Mouse (Mus musculus): ENCODE data around the gene Snap29. TPM values are rescaled to one million over a fixed set of nuclear protein-coding genes. Genes with fewer than 3 reads are reported as not detected.

Snap29 gene
- total RNA-seq (2021) (10 to 100 TPM; 23.0 to 37.7 TPM), polyA plus RNA-seq (2012; rRNA removed) (3.4 and 4.8 TPM in 2 replicates)
- long read RNA-seq, transcript Snap29-201 (5 exons, 3,447 nt) = major isoform, 6 of 7 reads
- long read RNA-seq, partial matches to known transcripts = 0 of 7 reads
- long read RNA-seq, other reads (novel, unspliced or antisense) = 1 of 7 reads

GRCm38 (mm10) chr16:17405736-17406443, at the start of gene Snap29, which contains the start of gene Pi4ka:
Gene Snap29 (plus strand): TSS chr16:17405986.
Gene Pi4ka (minus strand): TSS chr16:17406314.
- DNase-seq = peak; percentile 100

- no peak for DNase-seq
Measured at GRCm38 (mm10) chr16:17356031-17356430, 49.8 kb upstream of the Snap29 start.

- no peak for DNase-seq
Measured at GRCm38 (mm10) chr16:17358787-17359186, 47.0 kb upstream of the Snap29 start.

GRCm38 (mm10) chr16:17382306-17382705, 23.5 kb upstream of the Snap29 start:
- DNase-seq = no peak

- no peak for DNase-seq
Measured at GRCm38 (mm10) chr16:17383594-17384326, 22.0 kb upstream of the Snap29 start.

GRCm38 (mm10) chr16:17392784-17393183, 13.0 kb upstream of the Snap29 start:
- DNase-seq = peak; percentile 28

- DNase-seq = peak; percentile 40
Measured at GRCm38 (mm10) chr16:17402855-17403254, 2.9 kb upstream of the Snap29 start.

GRCm38 (mm10) chr16:17405271-17405696, 502 bp upstream of the Snap29 start:
- peak; percentile 87 for DNase-seq

GRCm38 (mm10) chr16:17406512-17407231, 886 bp downstream of the Snap29 start:
- DNase-seq = no peak

- no peak for DNase-seq
Measured at GRCm38 (mm10) chr16:17409046-17409445, 3.3 kb downstream of the Snap29 start.

GRCm38 (mm10) chr16:17410209-17410608, 4.4 kb downstream of the Snap29 start:
- peak; percentile 23 for DNase-seq

- no peak for DNase-seq
Measured at GRCm38 (mm10) chr16:17423021-17423420, 17.2 kb downstream of the Snap29 start.

GRCm38 (mm10) chr16:17432576-17432975, 26.8 kb downstream of the Snap29 start:
- DNase-seq = peak; percentile 21

- peak; percentile 99 for DNase-seq
Measured at GRCm38 (mm10) chr16:17451541-17452372, 46.0 kb downstream of the Snap29 start, which contains the start of gene Crkl. Gene Crkl (plus strand): TSS chr16:17451987.

GRCm38 (mm10) chr16:17452373-17452715, 46.6 kb downstream of the Snap29 start:
- no peak for DNase-seq

- no peak for DNase-seq
Measured at GRCm38 (mm10) chr16:17456901-17457300, 51.1 kb downstream of the Snap29 start.

GRCm38 (mm10) chr16:17460254-17460653, 54.5 kb downstream of the Snap29 start:
- DNase-seq = no peak

- DNase-seq = no peak
Measured at GRCm38 (mm10) chr16:17461596-17461995, 55.8 kb downstream of the Snap29 start.

- DNase-seq = no peak
Measured at GRCm38 (mm10) chr16:17463184-17463583, 57.4 kb downstream of the Snap29 start.

- DNase-seq = no peak
Measured at GRCm38 (mm10) chr16:17466875-17467663, 61.3 kb downstream of the Snap29 start.

- no peak for DNase-seq
Measured at GRCm38 (mm10) chr16:17472498-17472897, 66.7 kb downstream of the Snap29 start.

Data from adrenal gland, adult 2 months (tissue).